Mouse (Mus musculus): ENCODE data around the gene Ifna9. TPM values are rescaled to one million over a fixed set of nuclear protein-coding genes. Genes with fewer than 3 reads are reported as not detected.

Gene Ifna9
- total RNA-seq (2023), result not detected

GRCm38 (mm10) chr4:88592285-88592684 is at the start of gene Ifna9:
Ifna9 (minus strand) TSS chr4:88592385.

GRCm38 (mm10) chr4:88634311-88634710 is 42.1 kb upstream of the Ifna9 start, which contains the start of gene C87499:
C87499 (minus strand) TSS chr4:88634411.

DNA sequence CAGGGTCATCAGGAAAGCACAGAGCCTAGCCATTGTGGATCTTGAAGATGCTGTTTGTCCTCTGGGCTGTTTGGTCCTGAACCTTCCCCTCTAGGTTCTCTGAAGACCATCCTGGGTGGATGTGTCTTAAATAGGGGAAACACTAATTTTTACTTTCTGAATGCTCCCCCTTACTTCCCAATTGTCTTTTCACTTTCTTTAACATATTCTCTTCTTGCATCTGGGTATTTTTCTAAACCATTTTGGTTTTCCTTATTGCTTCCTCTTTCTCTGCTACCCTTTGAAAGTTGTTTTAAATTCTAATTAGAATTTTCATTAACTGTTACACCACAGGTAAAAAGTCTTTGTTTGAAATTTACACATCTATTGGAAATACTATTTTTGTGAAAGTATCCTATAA is 11.1 kb upstream of the Ifna9 start, which contains the start of gene Ifna12:
TSS of gene Ifna12 (minus strand) at position 101 of the 400 bp plus-strand sequence.

DNA sequence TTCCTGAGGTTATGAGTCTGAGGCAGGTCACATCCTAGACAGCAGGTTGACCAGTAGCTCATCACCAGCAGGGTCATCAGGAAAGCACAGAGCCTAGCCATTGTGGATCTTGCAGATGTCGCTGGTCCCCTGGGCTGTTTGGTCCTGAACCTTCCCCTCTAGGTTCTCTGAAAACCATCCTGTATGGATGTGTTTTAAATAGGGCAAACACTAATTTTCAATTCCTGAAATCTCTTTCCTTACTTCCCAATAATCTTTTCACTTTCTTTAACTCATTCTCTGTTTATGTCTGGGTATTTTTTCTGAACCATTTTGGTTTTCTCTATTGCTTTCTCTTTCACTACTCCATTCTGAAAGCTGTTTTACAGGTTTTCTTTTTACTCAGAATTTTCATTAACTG is 20.5 kb downstream of the Ifna9 start, which contains the start of gene Ifna14:
TSS of gene Ifna14 (minus strand) at position 101 of the 400 bp plus-strand sequence.

GRCm38 (mm10) chr4:88558145-88558544 is 34.0 kb downstream of the Ifna9 start, which contains the start of gene Ifna15:
Ifna15 (minus strand) TSS chr4:88558245.

Other genes with a start within 250 kb of the Ifna9 start
- gene Hacd4, start 153.5 kb downstream of the Ifna9 start, total RNA-seq (2023), result under 1 TPM in 1 of 2 experiments, not detected in 1; 0.23 TPM
- not detected for gene Ifnb1, start 69.6 kb downstream of the Ifna9 start, total RNA-seq (2023)
- not detected for gene Ifna15, start 34.1 kb downstream of the Ifna9 start, total RNA-seq (2023)
- gene Ifna14, start 20.6 kb downstream of the Ifna9 start, total RNA-seq (2023), result not detected
- not detected for gene Ifna12, start 11.0 kb upstream of the Ifna9 start, total RNA-seq (2023)
- gene C87499, start 42.0 kb upstream of the Ifna9 start, total RNA-seq (2023), result not detected
- not detected for gene Ifna13, start 52.1 kb upstream of the Ifna9 start, total RNA-seq (2023)
- not detected for gene Ifna16, start 84.5 kb upstream of the Ifna9 start, total RNA-seq (2023)
- not detected for gene Ifna2, start 91.5 kb upstream of the Ifna9 start, total RNA-seq (2023)
- gene Ifnab, start 99.0 kb upstream of the Ifna9 start, total RNA-seq (2023), result not detected
- gene Gm26566, start 129.4 kb upstream of the Ifna9 start, total RNA-seq (2023), result not detected
- gene Klhl9, start 130.1 kb upstream of the Ifna9 start, total RNA-seq (2023), result 10 to 100 TPM; 18.7 to 20.6 TPM
- not detected for gene Gm13271, start 162.5 kb upstream of the Ifna9 start, total RNA-seq (2023)
- gene Gm13283, start 167.7 kb upstream of the Ifna9 start, total RNA-seq (2023), result not detected
- gene Gm13290, start 181.4 kb upstream of the Ifna9 start, total RNA-seq (2023), result not detected
- gene Gm13289, start 184.5 kb upstream of the Ifna9 start, total RNA-seq (2023), result not detected
- not detected for gene Gm13272, start 187.5 kb upstream of the Ifna9 start, total RNA-seq (2023)
- not detected for gene Ifnz, start 189.7 kb upstream of the Ifna9 start, total RNA-seq (2023)
- not detected for gene Gm13276, start 193.3 kb upstream of the Ifna9 start, total RNA-seq (2023)
- gene Gm13277, start 196.2 kb upstream of the Ifna9 start, total RNA-seq (2023), result not detected
- not detected for gene Gm13278, start 199.2 kb upstream of the Ifna9 start, total RNA-seq (2023)
- not detected for gene Gm13275, start 202.1 kb upstream of the Ifna9 start, total RNA-seq (2023)
- gene Gm13279, start 205.0 kb upstream of the Ifna9 start, total RNA-seq (2023), result not detected
- gene Gm13285, start 207.3 kb upstream of the Ifna9 start, total RNA-seq (2023), result not detected
- gene Gm13287, start 210.9 kb upstream of the Ifna9 start, total RNA-seq (2023), result not detected
- gene Gm13288, start 213.1 kb upstream of the Ifna9 start, total RNA-seq (2023), result not detected
- gene Ifna7, start 223.8 kb upstream of the Ifna9 start, total RNA-seq (2023), result not detected
- not detected for gene Ifna11, start 227.6 kb upstream of the Ifna9 start, total RNA-seq (2023)
- not detected for gene Ifna6, start 235.0 kb upstream of the Ifna9 start, total RNA-seq (2023)
- gene Ifna5, start 243.1 kb upstream of the Ifna9 start, total RNA-seq (2023), result not detected
- gene Ifna4, start 249.5 kb upstream of the Ifna9 start, total RNA-seq (2023), result not detected